Mouse (Mus musculus) thymus, postnatal 36 days (tissue): ENCODE data around the gene Hspd1.
"Not testable (repeated sequence)": the region's sequence is repeated elsewhere in the genome, so short reads cannot be mapped to it uniquely, and the experiment has no call there.

Experiments used
- DNase-seq, 2 experiments: peaks; one replicate each; pipeline ENCODE4 v3.0.0; 2022; ENCODE audit warnings: mixed read lengths in 2 of 2

Hspd1 gene

GRCm38 (mm10) chr1:55086868-55087400 is 1.1 kb downstream of the Hspd1 start:
- DNase-seq: peak; percentile 8 to 9

- DNase-seq: no peak
Observed at GRCm38 (mm10) chr1:55085781-55086366, 2.2 kb downstream of the Hspd1 start.

DNA sequence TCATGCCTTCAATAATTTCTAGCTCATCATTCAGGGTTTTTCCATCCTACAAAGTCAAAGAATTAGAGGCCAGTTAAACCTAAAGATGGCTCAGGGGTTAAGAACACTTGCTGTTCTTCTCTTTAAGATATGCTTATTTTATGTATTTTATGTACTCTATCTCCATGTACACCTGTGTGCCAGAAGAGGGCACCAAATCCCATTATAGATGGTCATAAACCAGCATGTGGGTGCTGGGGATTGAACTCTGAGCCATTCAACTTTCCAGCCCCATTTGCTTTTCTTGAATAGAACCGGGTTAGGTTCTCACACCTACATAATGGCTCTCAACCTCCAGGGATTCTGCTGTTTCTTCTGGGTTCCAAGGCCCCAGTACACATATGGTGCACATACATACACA is 5.9 kb downstream of the Hspd1 start:
- DNase-seq: no peak

DNA sequence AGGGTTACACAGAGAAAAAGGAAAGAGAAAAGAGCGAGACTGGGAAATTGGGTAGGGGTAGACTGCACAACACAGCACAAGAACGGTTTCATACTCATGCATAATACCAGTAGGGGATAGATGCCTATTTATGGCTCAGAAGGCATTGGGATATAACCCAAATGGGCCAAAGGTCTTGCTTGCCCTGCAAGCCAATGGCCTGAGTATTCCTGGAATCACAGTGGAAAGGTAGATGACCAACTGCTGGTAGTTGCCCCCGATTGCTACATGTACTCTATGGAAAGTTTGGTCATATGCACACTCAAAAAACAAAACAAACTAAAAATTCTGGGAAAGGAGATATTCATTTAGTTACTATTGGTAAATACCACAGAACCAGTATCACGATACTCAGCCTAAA is 8.4 kb downstream of the Hspd1 start:
- no peak for DNase-seq

DNA sequence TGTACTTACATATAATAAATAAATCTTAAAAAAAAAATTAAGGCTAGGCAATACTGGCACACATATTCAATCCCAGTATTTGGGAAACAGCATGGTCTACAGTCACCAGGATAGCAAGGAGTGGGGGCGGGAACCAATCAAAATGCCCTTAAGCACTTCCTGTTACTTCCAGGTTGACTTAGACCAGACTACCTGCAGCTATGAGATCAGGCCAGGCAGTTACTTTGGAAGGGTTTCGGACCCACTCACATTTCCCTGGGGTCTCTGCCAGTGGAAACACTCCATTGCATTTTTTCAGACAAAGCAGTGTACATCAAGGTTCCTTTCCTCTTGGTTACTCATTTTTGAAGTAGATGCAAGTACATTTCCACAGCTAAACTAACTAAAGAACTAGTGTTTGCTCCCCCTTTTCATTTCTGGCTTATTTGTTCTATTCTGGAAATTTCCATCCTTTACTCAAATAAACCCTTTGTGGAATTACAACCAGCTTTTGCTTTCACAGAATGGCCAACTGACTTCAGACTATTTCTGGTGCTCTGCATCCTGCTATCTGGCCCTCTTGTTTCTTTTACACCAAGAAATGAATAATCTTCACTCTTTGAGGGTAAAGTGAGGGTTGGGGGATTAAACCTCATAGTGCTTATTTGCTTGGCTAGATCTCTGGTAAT is 11.1 kb downstream of the Hspd1 start:
- DNase-seq: no peak

DNA sequence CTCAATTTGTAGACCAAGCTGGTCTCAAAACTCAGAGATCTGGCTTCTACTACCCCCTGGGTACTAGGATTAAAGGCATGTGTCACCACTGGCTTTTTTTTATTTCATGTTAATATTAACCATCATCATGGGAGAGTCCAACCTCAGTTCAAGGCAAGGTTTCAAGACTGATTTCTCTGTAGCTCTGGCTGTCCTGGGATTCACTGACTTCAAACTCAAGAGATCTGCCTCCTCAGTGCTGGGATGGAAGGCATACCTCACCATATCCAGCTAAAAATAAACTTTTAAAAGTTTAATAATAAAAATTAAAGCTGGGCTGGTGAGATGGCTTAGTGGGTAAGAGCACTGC is 11.7 kb downstream of the Hspd1 start:
- DNase-seq: no peak

- DNase-seq: no peak
Observed at GRCm38 (mm10) chr1:55075652-55076394, 12.2 kb downstream of the Hspd1 start.

- DNase-seq: no peak
Observed at GRCm38 (mm10) chr1:55074757-55075156, 13.3 kb downstream of the Hspd1 start.

- not testable (repeated sequence) for DNase-seq
Observed at GRCm38 (mm10) chr1:55072328-55072727, 15.7 kb downstream of the Hspd1 start.

GRCm38 (mm10) chr1:55061772-55062171 is 26.3 kb downstream of the Hspd1 start:
- no peak for DNase-seq

GRCm38 (mm10) chr1:55061099-55061498 is 26.9 kb downstream of the Hspd1 start:
- DNase-seq: no peak

- DNase-seq: not testable (repeated sequence)
Observed at GRCm38 (mm10) chr1:55058383-55058782, 29.7 kb downstream of the Hspd1 start.

- DNase-seq: no peak
Observed at GRCm38 (mm10) chr1:55055322-55056115, 32.5 kb downstream of the Hspd1 start.

GRCm38 (mm10) chr1:55053596-55053995 is 34.4 kb downstream of the Hspd1 start:
- no peak for DNase-seq

- no peak for DNase-seq
Observed at GRCm38 (mm10) chr1:55053005-55053404, 35.0 kb downstream of the Hspd1 start.

- DNase-seq: peak; percentile 97
Observed at GRCm38 (mm10) chr1:55052355-55052953, 35.6 kb downstream of the Hspd1 start, which contains the start of gene Coq10b. TSS of gene Coq10b (plus strand) at chr1:55052770.

DNA sequence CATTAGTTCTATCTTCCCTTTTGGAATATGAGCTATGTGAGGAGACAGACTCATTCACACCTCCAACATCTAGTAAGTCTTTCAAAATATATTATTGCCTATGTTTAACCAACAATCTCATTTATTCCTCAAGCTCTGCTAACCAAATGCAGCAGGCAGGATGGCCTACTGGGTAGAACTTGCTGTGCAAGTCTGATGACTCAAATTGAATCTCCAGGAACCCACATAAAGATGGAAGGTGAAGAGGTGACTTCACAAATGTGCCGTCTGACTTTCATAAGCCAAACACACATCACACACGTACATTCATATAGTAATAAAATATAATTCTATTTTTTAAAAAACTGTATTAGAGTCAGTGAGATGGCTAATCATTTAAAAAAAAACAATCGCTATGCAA is 36.4 kb downstream of the Hspd1 start:
- DNase-seq: no peak

GRCm38 (mm10) chr1:55048841-55049587 is 39.0 kb downstream of the Hspd1 start:
- DNase-seq: no peak

GRCm38 (mm10) chr1:55043164-55043563 is 44.9 kb downstream of the Hspd1 start:
- DNase-seq: no peak

DNA sequence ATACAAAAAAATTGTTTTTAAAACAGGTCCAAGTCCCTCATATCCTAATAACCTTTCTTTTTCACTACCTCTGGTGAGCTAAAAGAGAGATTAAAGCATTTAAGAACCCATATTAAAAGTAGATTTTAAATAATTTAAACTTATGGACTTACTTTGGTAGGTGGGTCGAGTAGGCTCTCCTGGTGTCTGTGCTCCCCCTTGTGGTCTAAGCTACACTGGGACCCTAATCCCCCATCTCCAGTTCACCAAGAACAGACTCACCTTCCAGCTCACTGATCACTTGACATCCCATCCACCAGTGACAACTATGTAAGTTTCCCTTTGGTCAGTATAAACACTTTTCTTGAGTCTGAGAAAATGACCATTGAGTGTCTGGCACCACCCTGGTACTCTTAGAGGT is 45.8 kb downstream of the Hspd1 start:
- peak; percentile 30 to 32 for DNase-seq

GRCm38 (mm10) chr1:55041691-55042090 is 46.4 kb downstream of the Hspd1 start:
- no peak for DNase-seq

DNA sequence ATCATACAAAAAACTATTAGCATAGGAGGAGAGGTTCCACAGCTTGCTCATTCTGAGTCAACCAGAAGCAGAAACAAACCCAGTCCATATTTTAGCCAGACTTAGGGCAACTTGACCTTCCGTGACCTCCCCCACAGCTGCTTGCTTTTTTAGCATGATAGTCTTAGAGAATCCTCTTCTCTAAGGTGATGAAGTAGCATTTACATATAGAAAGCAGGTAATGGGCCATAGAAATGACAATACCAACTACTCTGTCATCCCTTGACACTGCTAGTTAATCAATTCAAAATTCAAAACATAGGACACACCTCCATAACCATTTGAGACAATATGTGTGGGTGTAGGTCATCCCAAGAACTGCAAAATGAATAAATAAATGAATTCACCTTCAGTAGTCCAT is 48.1 kb downstream of the Hspd1 start:
- DNase-seq: no peak
